Mouse (Mus musculus): Measurements from ENCODE around the gene Mcl1. TPM values are rescaled to one million over a fixed set of nuclear protein-coding genes. Genes with fewer than 3 reads are reported as not detected.
A peak's percentile ranks its signal among the peaks of the same experiment; 100 is the strongest.

Gene Mcl1
- polyA plus RNA-seq, 1 experiment from 2014 or later, result 42.3 TPM

- no peak overlapping the region for H3K4me3 ChIP-seq
- no peak overlapping the region for H3K27ac ChIP-seq
- no peak overlapping the region for H3K9ac ChIP-seq
- H3K4me1 ChIP-seq, result peaks cover 12% of the 10 kb centered on the region
- ATAC-seq (ENCODE audit: low FRiP score, low read depth), result no peak
- no peaks in the 10 kb centered on the region; the same call in 1 of the 2 replicates for H3K36me3 ChIP-seq
- H3K4me2 ChIP-seq (replicated peaks), result no peak overlapping the region
- H3K9me3 ChIP-seq, result no peaks in the 10 kb centered on the region
- no peaks in the 10 kb centered on the region for H3K27me3 ChIP-seq
- WGBS, result 85% methylated on average over 11 of the region's 11 CpGs
These were observed 36.5 kb downstream of the Mcl1 start for GRCm38 (mm10) chr3:95694808-95695703.

GRCm38 (mm10) chr3:95695796-95696195 is 37.2 kb downstream of the Mcl1 start:
- Histone ChIP-seq H3K4me1 (peaks cover 12% of the 10 kb centered on the region), H3K27ac (no peak overlapping the region; the same call in 1 of the 2 replicates), H3K36me3 (no peaks in the 10 kb centered on the region; the same call in 1 of the 2 replicates), H3K4me2 (replicated peaks) (no peak overlapping the region), H3K27me3 (no peaks in the 10 kb centered on the region), H3K9ac (no peak overlapping the region), H3K9me3 (no peaks in the 10 kb centered on the region), H3K4me3 (no peak overlapping the region)
- no peak for ATAC-seq (ENCODE audit: low FRiP score, low read depth)
- 41% methylated on average over 3 of the region's 3 CpGs for WGBS

GRCm38 (mm10) chr3:95696360-95696759 is 37.8 kb downstream of the Mcl1 start:
- H3K4me3 ChIP-seq, result no peak overlapping the region
- no peaks in the 10 kb centered on the region for H3K36me3 ChIP-seq
- ATAC-seq (ENCODE audit: low FRiP score, low read depth), result no peak
- H3K9ac ChIP-seq, result no peak overlapping the region
- H3K27ac ChIP-seq, result no peak overlapping the region; the same call in 1 of the 2 replicates
- peaks cover 16% of the 10 kb centered on the region for H3K4me1 ChIP-seq
- H3K4me2 ChIP-seq (replicated peaks), result no peak overlapping the region
- WGBS, result 28% methylated on average over 7 of the region's 7 CpGs
- no peaks in the 10 kb centered on the region for H3K9me3 ChIP-seq
- H3K27me3 ChIP-seq, result no peaks in the 10 kb centered on the region

- Histone ChIP-seq H3K36me3 (no peaks in the 10 kb centered on the region), H3K9ac (no peak overlapping the region), H3K4me3 (no peak overlapping the region), H3K4me2 (replicated peaks) (no peak overlapping the region), H3K27me3 (no peaks in the 10 kb centered on the region), H3K4me1 (peaks cover 27% of the 10 kb centered on the region), H3K9me3 (no peaks in the 10 kb centered on the region), H3K27ac (no peak overlapping the region)
- 92% methylated on average over 4 of the region's 4 CpGs for WGBS
- ATAC-seq (ENCODE audit: low FRiP score, low read depth), result no peak
These were observed 39.7 kb downstream of the Mcl1 start for GRCm38 (mm10) chr3:95698286-95698685.

- 62% methylated on average over 6 of the region's 6 CpGs for WGBS
- H3K4me2 ChIP-seq (replicated peaks), result no peak overlapping the region
- peaks cover 27% of the 10 kb centered on the region for H3K4me1 ChIP-seq
- H3K27me3 ChIP-seq, result no peaks in the 10 kb centered on the region
- no peak overlapping the region for H3K9ac ChIP-seq
- H3K9me3 ChIP-seq, result no peaks in the 10 kb centered on the region
- H3K36me3 ChIP-seq, result no peaks in the 10 kb centered on the region
- H3K4me3 ChIP-seq, result no peak overlapping the region
- no peak for ATAC-seq (ENCODE audit: low FRiP score, low read depth)
- H3K27ac ChIP-seq, result no peak overlapping the region
These were observed 41.7 kb downstream of the Mcl1 start for GRCm38 (mm10) chr3:95700233-95700681.

GRCm38 (mm10) chr3:95701085-95701484 is 42.5 kb downstream of the Mcl1 start:
- Histone ChIP-seq H3K9ac (no peak overlapping the region), H3K36me3 (no peaks in the 10 kb centered on the region), H3K9me3 (no peaks in the 10 kb centered on the region), H3K4me2 (replicated peaks) (peak overlapping the region; percentile 68; the same call in 1 of the 2 replicates), H3K27me3 (no peaks in the 10 kb centered on the region), H3K27ac (peak overlapping the region; percentile 83; the same call in 1 of the 2 replicates), H3K4me3 (no peak overlapping the region), H3K4me1 (peaks cover 20% of the 10 kb centered on the region)
- 82% methylated on average over 2 of the region's 2 CpGs for whole genome bisulfite sequencing
- no peak for ATAC-seq (ENCODE audit: low FRiP score, low read depth)

- H3K9ac ChIP-seq, result peak overlapping the region; percentile 66
- no peaks in the 10 kb centered on the region for H3K27me3 ChIP-seq
- H3K9me3 ChIP-seq, result no peaks in the 10 kb centered on the region
- peak overlapping the region; percentile 68 for H3K4me2 ChIP-seq (replicated peaks)
- WGBS, result 4% methylated on average over 24 of the region's 24 CpGs
- no peaks in the 10 kb centered on the region for H3K36me3 ChIP-seq
- ATAC-seq (ENCODE audit: low FRiP score, low read depth), result peak; percentile 91
- peak overlapping the region; percentile 83 for H3K27ac ChIP-seq
- peaks cover 15% of the 10 kb centered on the region for H3K4me1 ChIP-seq
- H3K4me3 ChIP-seq, result peak overlapping the region; percentile 37
These were observed 43.4 kb downstream of the Mcl1 start for GRCm38 (mm10) chr3:95701877-95702540.

- Histone ChIP-seq H3K9ac (no peak overlapping the region), H3K36me3 (no peaks in the 10 kb centered on the region), H3K27me3 (no peaks in the 10 kb centered on the region), H3K4me3 (no peak overlapping the region), H3K4me1 (peaks cover 15% of the 10 kb centered on the region), H3K27ac (no peak overlapping the region), H3K9me3 (no peaks in the 10 kb centered on the region), H3K4me2 (replicated peaks) (no peak overlapping the region)
- WGBS, result 97% methylated on average over 3 of the region's 3 CpGs
- no peak for ATAC-seq (ENCODE audit: low FRiP score, low read depth)
These were observed 44.7 kb downstream of the Mcl1 start for GRCm38 (mm10) chr3:95703276-95703675.

- no peak for ATAC-seq (ENCODE audit: low FRiP score, low read depth)
- H3K4me1 ChIP-seq, result peaks cover 15% of the 10 kb centered on the region
- H3K27ac ChIP-seq, result no peak overlapping the region
- H3K9me3 ChIP-seq, result no peaks in the 10 kb centered on the region
- no peaks in the 10 kb centered on the region for H3K36me3 ChIP-seq
- 85% methylated on average over 4 of the region's 4 CpGs for WGBS
- H3K4me2 ChIP-seq (replicated peaks), result no peak overlapping the region
- no peaks in the 10 kb centered on the region for H3K27me3 ChIP-seq
- H3K9ac ChIP-seq, result no peak overlapping the region
- H3K4me3 ChIP-seq, result no peak overlapping the region
These were observed 46.0 kb downstream of the Mcl1 start for GRCm38 (mm10) chr3:95704612-95705011.

GRCm38 (mm10) chr3:95706273-95706672 is 47.7 kb downstream of the Mcl1 start:
- Histone ChIP-seq H3K4me3 (no peak overlapping the region), H3K27ac (no peak overlapping the region), H3K4me1 (peaks cover 12% of the 10 kb centered on the region), H3K4me2 (replicated peaks) (no peak overlapping the region), H3K27me3 (no peaks in the 10 kb centered on the region), H3K36me3 (no peaks in the 10 kb centered on the region), H3K9me3 (no peaks in the 10 kb centered on the region), H3K9ac (no peak overlapping the region)
- no peak for ATAC-seq (ENCODE audit: low FRiP score, low read depth)
- 85% methylated on average over 4 of the region's 4 CpGs for WGBS

GRCm38 (mm10) chr3:95707497-95707896 is 48.9 kb downstream of the Mcl1 start:
- Histone ChIP-seq H3K9me3 (no peaks in the 10 kb centered on the region), H3K27me3 (no peaks in the 10 kb centered on the region), H3K4me1 (0 out of 2 replicates have a peak, but pooled peaks cover under 1% of the 10 kb centered on the region), H3K27ac (no peak overlapping the region), H3K4me2 (replicated peaks) (no peak overlapping the region), H3K9ac (no peak overlapping the region), H3K4me3 (no peak overlapping the region), H3K36me3 (no peaks in the 10 kb centered on the region)
- WGBS, result 80% methylated on average over 7 of the region's 7 CpGs
- no peak for ATAC-seq (ENCODE audit: low FRiP score, low read depth)

GRCm38 (mm10) chr3:95709044-95709443 is 50.5 kb downstream of the Mcl1 start:
- WGBS, result 96% methylated on average over 4 of the region's 4 CpGs
- no peaks in the 10 kb centered on the region for H3K27me3 ChIP-seq
- H3K9ac ChIP-seq, result no peak overlapping the region
- no peaks in the 10 kb centered on the region for H3K36me3 ChIP-seq
- H3K27ac ChIP-seq, result no peak overlapping the region
- H3K4me2 ChIP-seq (replicated peaks), result no peak overlapping the region
- H3K9me3 ChIP-seq, result no peaks in the 10 kb centered on the region; the same call in 1 of the 2 replicates
- H3K4me3 ChIP-seq, result no peak overlapping the region
- no peak for ATAC-seq (ENCODE audit: low FRiP score, low read depth)
- H3K4me1 ChIP-seq, result no peaks in the 10 kb centered on the region
